Mouse (Mus musculus) brain, embryonic 14.5 days (tissue): ENCODE results near the gene Micall1. TPM values are rescaled to one million over a fixed set of nuclear protein-coding genes. Genes with fewer than 3 reads are reported as not detected.

Experiments
- DNase-seq: peaks from one replicate; pipeline ENCODE4 v3.0.0-alpha.2; 2011; ENCODE audit warnings: low read depth
- CTCF ChIP-seq: fragments of 200-500 bp; IDR thresholded peaks from 2 replicates; pipeline ENCODE4 v1.5.1; 2012; ENCODE audit warnings: inconsistent platforms, mild to moderate bottlenecking, moderate library complexity, borderline replicate concordance; ENCODE audit not compliant: insufficient read depth, insufficient read length; ENCODE audit errors: extremely low read depth
- POLR2A ChIP-seq: fragments of 200-500 bp; IDR thresholded peaks from 2 replicates; pipeline ENCODE4 v1.6.1; 2012; ENCODE audit warnings: mild to moderate bottlenecking, inconsistent platforms, borderline replicate concordance; ENCODE audit not compliant: poor library complexity, insufficient read depth, insufficient read length, severe bottlenecking; ENCODE audit errors: extremely low read depth
- polyA plus RNA-seq: library from polyadenylated mRNA; depleted of rRNA; stranded (reverse); fragments of >200 nt; gene quantifications from 2 replicates; pipeline ENCODE4 v1.2.3, GENCODE M21; 2012

Micall1 gene
- polyA plus RNA-seq, 1 experiment: 35.7 TPM

GRCm38 (mm10) chr15:79074913-79075532 lies 33.7 kb upstream of the Micall1 start, which contains the start of gene Eif3l:
TSS of gene Eif3l (plus strand) at chr15:79075179.
- peak; percentile 97 for DNase-seq
- TF ChIP-seq POLR2A (no peak), CTCF (no peak)

- TF ChIP-seq CTCF: no peak
- TF ChIP-seq POLR2A: no peak
- no peak for DNase-seq
Measured at GRCm38 (mm10) chr15:79075658-79076365, 32.9 kb upstream of the Micall1 start.

- TF ChIP-seq POLR2A (no peak), CTCF (no peak)
- no peak for DNase-seq
Measured at GRCm38 (mm10) chr15:79079567-79079966, 29.1 kb upstream of the Micall1 start.

GRCm38 (mm10) chr15:79092284-79092683 lies 16.4 kb upstream of the Micall1 start:
- DNase-seq: no peak
- no peak for TF ChIP-seq CTCF

- no peak for TF ChIP-seq POLR2A
- peak; percentile 42; the same call in 1 of the 2 replicates for TF ChIP-seq CTCF
- DNase-seq: no peak
Measured at GRCm38 (mm10) chr15:79093083-79093839, 15.4 kb upstream of the Micall1 start.

- no peak for DNase-seq
- no peak for TF ChIP-seq CTCF
- no peak for TF ChIP-seq POLR2A
Measured at GRCm38 (mm10) chr15:79095483-79095882, 13.2 kb upstream of the Micall1 start.

- TF ChIP-seq CTCF: no peak
- TF ChIP-seq POLR2A: no peak
- no peak for DNase-seq
Measured at GRCm38 (mm10) chr15:79096556-79096955, 12.1 kb upstream of the Micall1 start.

- no peak for DNase-seq
- TF ChIP-seq POLR2A (no peak), CTCF (no peak)
Measured at GRCm38 (mm10) chr15:79097135-79097534, 11.6 kb upstream of the Micall1 start.

GRCm38 (mm10) chr15:79097611-79098025 lies 11.1 kb upstream of the Micall1 start:
- peak; percentile 28 for DNase-seq

GRCm38 (mm10) chr15:79098220-79098619 lies 10.5 kb upstream of the Micall1 start:
- no peak for DNase-seq
- no peak for TF ChIP-seq POLR2A
- TF ChIP-seq CTCF: no peak

More at GRCm38 (mm10) chr15:79097611-79098025, 11.1 kb upstream of the Micall1 start:
- no peak for TF ChIP-seq CTCF
- TF ChIP-seq POLR2A: no peak

- TF ChIP-seq POLR2A (no peak), CTCF (no peak)
- no peak for DNase-seq
Measured at GRCm38 (mm10) chr15:79098868-79099267, 9.8 kb upstream of the Micall1 start.

GRCm38 (mm10) chr15:79099456-79099855 lies 9.2 kb upstream of the Micall1 start:
- no peak for DNase-seq
- no peak for TF ChIP-seq CTCF
- TF ChIP-seq POLR2A: no peak

- DNase-seq: no peak
- TF ChIP-seq CTCF (no peak), POLR2A (no peak)
Measured at GRCm38 (mm10) chr15:79100391-79100790, 8.3 kb upstream of the Micall1 start.
